ENCODE assay signal across 19 mouse cellular contexts in the genomic region with DNA sequence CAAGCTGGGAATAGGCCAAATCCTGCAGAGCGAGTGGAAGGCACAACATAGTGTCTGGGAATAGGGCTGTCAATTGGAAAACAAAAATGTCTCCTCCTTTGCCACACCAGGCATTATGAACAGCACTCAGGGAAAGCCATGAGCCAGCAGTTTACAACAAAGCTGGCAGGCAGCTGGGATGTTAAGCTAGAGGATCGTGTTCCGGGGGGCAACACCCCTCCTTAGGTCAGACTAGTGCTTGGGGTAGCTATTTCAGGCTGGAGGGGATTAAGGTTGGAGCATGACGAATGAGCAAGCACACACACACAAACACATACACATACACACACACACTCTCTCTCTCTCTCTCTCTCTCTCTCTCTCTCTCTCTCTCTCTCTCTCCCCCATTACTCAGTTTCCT.
A peak's percentile ranks its signal among the peaks of the same experiment; 100 is the strongest.
DNase-seq lines count a peak whose midpoint lies in the region; ATAC-seq and TF ChIP-seq lines count a peak whose summit lies in the region.
"Had no signal": no experiment of that assay in that cellular context is flagged by ENCODE, and none has a peak within 500 bp of the region (broad histone marks: within the 10 kb centered on the region; RNA-seq: fewer than 3 reads in every experiment).

No protein-coding gene starts in this region.

- H3K4me1 ChIP-seq in embryonic facial prominence, embryonic 11.5 days (ENCODE audit: control insufficient read depth, insufficient read depth, low read length) = no peaks in the 10 kb centered on the region
- H3K4me1 ChIP-seq in embryonic facial prominence, embryonic 10.5 days = peaks cover 31% of the 10 kb centered on the region
- peaks cover 36% of the 10 kb centered on the region for H3K4me1 ChIP-seq in midbrain, embryonic 14.5 days (ENCODE audit: control insufficient read depth, insufficient read depth, low read length)
- peaks cover 14% of the 10 kb centered on the region for H3K4me1 ChIP-seq in midbrain, postnatal 0 days (ENCODE audit: insufficient read depth, low read length)
- H3K4me1 ChIP-seq in limb, embryonic 14.5 days (ENCODE audit: control insufficient read depth, insufficient read depth, low read length) = peaks cover 10% of the 10 kb centered on the region

- DNase-seq in embryonic facial prominence, embryonic 11.5 days (ENCODE audit: low spot score) = peak; percentile 9
- DNase-seq in embryonic facial prominence, embryonic 10.5 days (ENCODE audit: low spot score) = no peak
- no peak for DNase-seq in left cerebral cortex, adult 2 months (ENCODE audit: extremely low spot score in 1 of 2, low spot score in 2 of 2)
- no peak for DNase-seq in left cerebral cortex, adult 11 months (ENCODE audit: low spot score)
- DNase-seq in midbrain, embryonic 14.5 days = peak; percentile 50
- DNase-seq in midbrain, postnatal 0 days (ENCODE audit: low spot score) = no peak
- DNase-seq in limb, embryonic 14.5 days (ENCODE audit: low spot score) = peak; percentile 26
- no peak for DNase-seq in heart, adult 18-20 months
- DNase-seq: adrenal gland, postnatal 14 days; cerebellum, adult 11 months; cerebellum, postnatal 36 days; gastrocnemius, postnatal 14 days; kidney, adult 9 months; kidney, postnatal 25 days; liver; right cerebral cortex, postnatal 4 days had no signal

- no peak for TF ChIP-seq CTCF in left cerebral cortex, adult 2 months (IDR thresholded peaks at IDR 0.05)
- no peak for TF ChIP-seq CTCF in midbrain, postnatal 0 days (IDR thresholded peaks at IDR 0.05)

- H3K9me3 ChIP-seq in embryonic facial prominence, embryonic 11.5 days (replicated peaks; ENCODE audit: control insufficient read depth, low read length) = no peaks in the 10 kb centered on the region
- H3K9me3 ChIP-seq in embryonic facial prominence, embryonic 10.5 days = no peaks in the 10 kb centered on the region
- no peaks in the 10 kb centered on the region for H3K9me3 ChIP-seq in midbrain, embryonic 14.5 days (ENCODE audit: control insufficient read depth, low read length)
- no peaks in the 10 kb centered on the region for H3K9me3 ChIP-seq in midbrain, postnatal 0 days (ENCODE audit: low read length)
- no peaks in the 10 kb centered on the region for H3K9me3 ChIP-seq in limb, embryonic 14.5 days (ENCODE audit: control insufficient read depth, low read length)
- H3K9me3 ChIP-seq: forebrain, embryonic 10.5 days had no signal

- H3K27me3 ChIP-seq in embryonic facial prominence, embryonic 11.5 days (ENCODE audit: control insufficient read depth, insufficient read depth, low read length) = no peaks in the 10 kb centered on the region
- no peaks in the 10 kb centered on the region for H3K27me3 ChIP-seq in embryonic facial prominence, embryonic 10.5 days (replicated peaks; ENCODE audit: low read depth, poor library complexity, severe bottlenecking)
- no peaks in the 10 kb centered on the region for H3K27me3 ChIP-seq in midbrain, embryonic 14.5 days (ENCODE audit: control insufficient read depth, insufficient read depth, low read length)
- H3K27me3 ChIP-seq in midbrain, postnatal 0 days (ENCODE audit: insufficient read depth, low read length) = no peaks in the 10 kb centered on the region
- H3K27me3 ChIP-seq in limb, embryonic 14.5 days (ENCODE audit: control insufficient read depth, insufficient read depth, low read length) = peaks cover 41% of the 10 kb centered on the region

- 55% methylated on average over 4 of the region's 4 CpGs for WGBS in embryonic facial prominence, embryonic 11.5 days
- WGBS in embryonic facial prominence, embryonic 10.5 days = 53% methylated on average over 4 of the region's 4 CpGs
- 19% methylated on average over 4 of the region's 4 CpGs for whole genome bisulfite sequencing in midbrain, embryonic 14.5 days
- 26% methylated on average over 4 of the region's 4 CpGs for WGBS in midbrain, postnatal 0 days
- 45% methylated on average over 4 of the region's 4 CpGs for WGBS in limb, embryonic 14.5 days

- no peak overlapping the region for H3K9ac ChIP-seq in embryonic facial prominence, embryonic 11.5 days (replicated peaks; ENCODE audit: low read length)
- H3K9ac ChIP-seq in midbrain, embryonic 14.5 days (replicated peaks; ENCODE audit: low read length) = no peak overlapping the region
- H3K9ac ChIP-seq in midbrain, postnatal 0 days (replicated peaks; ENCODE audit: low read length, poor library complexity, severe bottlenecking) = no peak overlapping the region
- no peak overlapping the region for H3K9ac ChIP-seq in limb, embryonic 14.5 days (ENCODE audit: low read depth, low read length, severe bottlenecking)

- H3K27ac ChIP-seq in embryonic facial prominence, embryonic 11.5 days (replicated peaks; ENCODE audit: low read depth, low read length) = no peak overlapping the region
- H3K27ac ChIP-seq in embryonic facial prominence, embryonic 10.5 days (replicated peaks) = no peak overlapping the region
- H3K27ac ChIP-seq in left cerebral cortex, adult 2 months = peak overlapping the region; percentile 50; the same call in 1 of the 2 replicates
- H3K27ac ChIP-seq in midbrain, embryonic 14.5 days (replicated peaks; ENCODE audit: low read depth, low read length) = peak overlapping the region; percentile 57
- no peak overlapping the region for H3K27ac ChIP-seq in midbrain, postnatal 0 days (ENCODE audit: low read depth, low read length)
- H3K27ac ChIP-seq in limb, embryonic 14.5 days (replicated peaks; ENCODE audit: low read depth, low read length) = no peak overlapping the region
- H3K27ac ChIP-seq: forebrain, embryonic 10.5 days; macrophage had no signal

- no peak overlapping the region for H3K4me3 ChIP-seq in embryonic facial prominence, embryonic 11.5 days (ENCODE audit: low read depth, low read length)
- no peak overlapping the region for H3K4me3 ChIP-seq in embryonic facial prominence, embryonic 10.5 days
- H3K4me3 ChIP-seq in left cerebral cortex, adult 2 months = no peak overlapping the region
- no peak overlapping the region for H3K4me3 ChIP-seq in midbrain, embryonic 14.5 days (replicated peaks; ENCODE audit: low read depth, low read length)
- H3K4me3 ChIP-seq in midbrain, postnatal 0 days (ENCODE audit: low read depth, low read length) = no peak overlapping the region
- no peak overlapping the region for H3K4me3 ChIP-seq in limb, embryonic 14.5 days (replicated peaks; ENCODE audit: low read length)
- H3K4me3 ChIP-seq: forebrain, embryonic 10.5 days had no signal

- H3K4me2 ChIP-seq in embryonic facial prominence, embryonic 11.5 days (ENCODE audit: low read depth, low read length) = no peak overlapping the region
- H3K4me2 ChIP-seq in midbrain, embryonic 14.5 days (ENCODE audit: low read length) = no peak overlapping the region
- no peak overlapping the region for H3K4me2 ChIP-seq in midbrain, postnatal 0 days (ENCODE audit: low read depth, low read length, poor library complexity, severe bottlenecking)
- H3K4me2 ChIP-seq in limb, embryonic 14.5 days (replicated peaks; ENCODE audit: low read depth, low read length, severe bottlenecking) = no peak overlapping the region

- no peak for ATAC-seq in embryonic facial prominence, embryonic 11.5 days (replicated peaks; ENCODE audit: insufficient number of reproducible peaks, low FRiP score, low TSS enrichment, low read depth)
- no peak for ATAC-seq in midbrain, embryonic 14.5 days (ENCODE audit: low FRiP score, low TSS enrichment)
- ATAC-seq in midbrain, postnatal 0 days (ENCODE audit: low FRiP score) = no peak
- peak; percentile 67; the same call in 1 of the 2 replicates for ATAC-seq in limb, embryonic 14.5 days (ENCODE audit: low FRiP score, low read depth)
- ATAC-seq: inflammation-experienced regulatory T-cells, adult 6 months had no signal

- no peaks in the 10 kb centered on the region for H3K36me3 ChIP-seq in embryonic facial prominence, embryonic 11.5 days (replicated peaks; ENCODE audit: control insufficient read depth, insufficient read depth, low read depth, low read length)
- H3K36me3 ChIP-seq in embryonic facial prominence, embryonic 10.5 days (replicated peaks) = peaks cover 31% of the 10 kb centered on the region
- H3K36me3 ChIP-seq in midbrain, embryonic 14.5 days (ENCODE audit: control insufficient read depth, insufficient read depth, low read length) = no peaks in the 10 kb centered on the region
- no peaks in the 10 kb centered on the region for H3K36me3 ChIP-seq in midbrain, postnatal 0 days (ENCODE audit: insufficient read depth, low read length)
- no peaks in the 10 kb centered on the region for H3K36me3 ChIP-seq in limb, embryonic 14.5 days (ENCODE audit: control insufficient read depth, insufficient read depth, low read length)

- TF ChIP-seq POLR2A in limb, embryonic 14.5 days (IDR thresholded peaks at IDR 0.05; ENCODE audit: borderline replicate concordance, extremely low read depth, insufficient read depth, insufficient read length) = no peak

- intact Hi-C loops in left cerebral cortex, adult 2 months (cut with DNase I) = no loop called here

Comparison
In these comparisons a context has a peak if more than half of its experiments do, and no peak if none do; other contexts are left out.
1. DNase-seq: peak in embryonic facial prominence, embryonic 11.5 days (single experiment), midbrain, embryonic 14.5 days (single experiment) and limb, embryonic 14.5 days (single experiment); none in embryonic facial prominence, embryonic 10.5 days (single experiment), left cerebral cortex, adult 2 months (0 of 2), left cerebral cortex, adult 11 months (single experiment), midbrain, postnatal 0 days (single experiment) and heart, adult 18-20 months (0 of 2).
2. H3K27ac ChIP-seq: peak in left cerebral cortex, adult 2 months (single experiment) and midbrain, embryonic 14.5 days (single experiment); none in embryonic facial prominence, embryonic 11.5 days (single experiment), embryonic facial prominence, embryonic 10.5 days (single experiment), midbrain, postnatal 0 days (single experiment) and limb, embryonic 14.5 days (single experiment).